Mouse (Mus musculus) kidney, postnatal 10 days (tissue): ENCODE measurements at regions not wholly inside any gene's neighbourhood (a gene's known extent, or its start where the extent isn't known, plus 50 kb on each side); places are given as distances from the start of the nearest gene placed in this dataset.

Source experiments
- DNase-seq: peaks from one replicate; pipeline ENCODE4 v3.0.0; 2021; ENCODE audit warnings: mixed read lengths

DNA sequence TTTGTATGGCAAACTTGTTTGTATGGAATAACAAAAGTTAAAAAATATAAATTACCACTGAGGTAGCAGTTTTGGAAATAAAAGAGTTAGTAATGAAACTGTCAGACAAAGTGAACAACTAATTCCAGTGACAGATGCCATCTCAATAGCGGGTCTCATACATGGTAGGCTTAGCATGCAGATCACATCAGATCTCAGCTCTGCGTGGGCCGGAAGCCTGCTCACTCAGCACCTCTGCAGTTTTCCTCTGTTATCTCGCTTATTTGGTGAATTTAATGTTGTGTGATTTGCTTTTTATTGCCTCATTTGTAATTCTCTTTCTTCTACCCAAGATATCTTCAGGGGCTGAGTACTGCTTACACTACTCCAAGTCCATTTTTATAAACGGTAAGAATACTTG lies 527.9 kb downstream of the Tm4sf1 start:
- DNase-seq = no peak

DNA sequence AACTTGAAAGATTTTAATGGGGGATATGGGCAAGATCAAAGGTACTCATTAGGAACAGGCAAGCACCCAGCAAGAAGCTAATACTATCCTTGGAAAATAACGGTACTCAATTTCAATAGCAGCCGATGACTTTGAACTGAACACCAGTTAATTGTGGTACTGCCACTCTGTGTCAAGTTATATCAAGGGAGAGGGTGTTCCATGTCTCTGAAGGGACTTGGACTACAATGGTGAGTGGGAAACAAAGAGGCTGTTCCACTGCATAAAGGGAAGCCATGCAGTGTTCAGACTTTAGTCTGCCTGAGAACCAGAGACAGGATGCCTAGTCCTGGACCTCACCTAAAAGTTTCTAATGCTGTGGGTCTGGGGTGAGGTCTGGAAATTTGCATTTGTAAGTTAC lies 531.6 kb downstream of the Tm4sf1 start:
- no peak for DNase-seq

DNA sequence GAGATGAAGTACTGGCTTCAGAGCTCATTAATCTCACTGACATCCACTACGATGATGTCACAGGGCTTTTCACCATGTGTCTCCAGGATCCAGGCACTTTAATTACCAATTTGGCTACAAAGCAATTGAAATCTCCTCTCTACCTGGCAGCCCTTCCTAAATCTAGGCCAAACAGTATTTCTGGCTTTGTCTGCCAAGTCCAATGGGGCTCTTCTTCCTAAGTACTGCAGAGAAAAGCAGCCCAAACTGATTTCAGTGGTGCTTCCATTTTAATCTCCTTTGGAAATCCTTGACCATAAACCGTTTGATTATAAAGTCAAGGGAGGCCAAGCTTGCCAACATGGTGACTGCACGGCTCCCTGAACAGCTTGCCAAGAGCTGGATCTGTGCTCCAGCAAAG lies 534.7 kb downstream of the Tm4sf1 start:
- no peak for DNase-seq

DNA sequence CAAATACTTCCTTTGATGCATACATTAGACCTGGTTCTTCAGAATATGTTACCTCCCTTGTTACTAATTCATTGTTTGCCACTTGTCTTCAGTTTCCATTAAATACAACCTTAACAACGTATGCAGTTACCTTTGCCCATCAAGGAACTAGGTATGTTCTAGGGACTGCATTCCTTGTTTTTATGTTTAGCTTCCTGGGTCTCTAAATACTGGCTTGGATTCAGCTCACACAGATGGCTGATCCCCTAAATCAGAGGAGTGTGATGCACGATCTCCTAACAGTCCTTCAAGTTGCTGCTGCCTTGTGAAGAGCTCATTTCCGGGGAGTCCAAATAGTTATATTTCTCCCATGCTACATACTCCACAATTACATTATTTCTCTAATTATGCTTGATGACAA lies 537.5 kb downstream of the Tm4sf1 start:
- no peak for DNase-seq

DNA sequence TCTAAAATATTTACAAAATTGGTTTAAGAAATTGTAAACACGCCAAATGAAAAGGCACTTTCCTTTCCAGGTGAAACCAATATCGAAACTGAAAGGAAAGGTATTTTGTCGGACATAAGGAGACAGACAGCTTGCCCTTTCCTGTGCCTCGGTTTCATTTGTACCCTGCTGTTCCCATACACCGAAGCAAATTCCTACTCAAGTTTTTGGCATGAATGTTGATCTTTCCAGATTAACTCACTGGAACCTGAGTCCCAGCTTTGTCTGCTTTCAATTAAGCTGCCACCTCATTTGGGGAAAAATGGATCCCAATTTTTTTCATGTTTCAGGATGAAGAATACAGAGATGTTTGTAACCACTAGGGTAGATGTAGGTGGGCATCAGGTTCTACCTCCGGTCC lies 537.9 kb downstream of the Tm4sf1 start:
- no peak for DNase-seq

DNA sequence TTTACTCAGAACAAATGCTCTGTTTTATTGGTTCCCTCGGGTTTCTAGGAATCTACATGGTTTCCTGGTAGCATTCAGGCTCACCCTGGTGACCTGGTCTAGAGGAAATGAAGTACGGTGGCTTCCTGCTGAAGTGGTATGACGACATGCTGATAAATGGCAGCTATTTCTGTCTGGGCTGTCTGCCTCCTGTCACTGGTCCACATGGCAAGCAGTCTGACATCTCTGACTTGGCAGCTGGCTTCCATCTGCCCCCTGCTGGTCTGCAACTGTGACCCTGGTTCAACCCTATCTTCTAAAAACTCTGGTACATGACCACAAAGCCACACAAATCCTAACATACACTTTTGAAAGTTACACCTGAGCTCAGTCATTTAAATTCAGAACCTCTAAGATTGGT lies 548.1 kb downstream of the Tm4sf1 start:
- DNase-seq = peak; percentile 61

DNA sequence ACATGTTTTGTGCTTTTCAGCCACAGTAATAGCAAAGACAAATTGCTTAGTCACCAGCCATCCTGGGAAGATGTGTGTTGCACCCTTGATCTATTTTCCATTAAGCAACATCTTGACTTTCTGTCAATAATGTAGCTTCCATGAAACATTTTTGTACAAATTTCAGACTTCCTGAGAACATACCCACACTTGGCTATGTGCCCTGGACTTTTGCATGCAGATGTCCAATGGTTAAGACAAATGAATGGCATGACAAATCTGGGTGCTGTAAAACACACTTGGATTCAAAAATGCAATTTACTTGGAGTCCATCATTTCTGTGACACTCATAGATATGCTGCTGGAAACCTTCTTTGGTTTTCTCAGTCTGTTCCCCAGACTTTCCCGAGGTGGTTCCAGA lies 549.9 kb downstream of the Tm4sf1 start:
- DNase-seq = no peak

DNA sequence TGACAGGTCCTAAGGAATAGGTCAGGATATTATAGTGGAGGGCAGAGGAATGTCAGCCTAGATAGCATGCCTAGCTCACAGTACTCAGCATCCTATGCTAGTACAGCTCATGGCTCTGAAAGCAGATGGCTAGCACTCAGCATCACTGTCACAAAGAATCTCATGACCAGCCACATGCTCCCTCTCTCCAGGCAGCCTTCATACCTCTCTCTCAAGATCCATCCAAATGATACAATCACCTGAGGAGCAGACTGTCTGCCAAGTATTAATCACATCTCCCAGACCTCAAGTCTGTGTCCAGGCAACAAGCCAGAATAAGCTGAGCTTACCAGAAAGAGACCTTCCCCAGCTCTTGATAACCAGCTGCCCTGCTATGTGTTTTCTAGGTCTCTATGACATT lies 557.4 kb upstream of the Nbea start:
- DNase-seq = no peak

DNA sequence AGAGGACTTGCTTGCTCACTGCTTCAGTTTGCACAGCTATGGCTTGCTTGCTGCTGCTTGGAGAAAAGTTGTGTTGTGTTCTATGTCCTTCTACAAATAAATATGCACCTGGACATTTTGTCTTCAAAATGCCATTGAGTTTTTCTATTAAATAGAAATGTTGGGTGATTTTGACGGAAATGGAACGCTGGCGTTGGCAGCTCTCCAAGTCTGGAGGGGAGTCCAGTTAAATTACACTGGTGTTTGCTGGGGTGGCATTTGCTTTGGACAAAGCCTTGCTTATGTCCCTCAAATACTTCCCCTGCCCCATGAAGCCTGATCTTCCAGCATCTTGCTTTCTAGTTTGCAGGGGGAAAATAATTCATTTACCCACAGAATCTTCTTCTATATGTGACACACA lies 556.0 kb upstream of the Nbea start:
- DNase-seq = no peak

DNA sequence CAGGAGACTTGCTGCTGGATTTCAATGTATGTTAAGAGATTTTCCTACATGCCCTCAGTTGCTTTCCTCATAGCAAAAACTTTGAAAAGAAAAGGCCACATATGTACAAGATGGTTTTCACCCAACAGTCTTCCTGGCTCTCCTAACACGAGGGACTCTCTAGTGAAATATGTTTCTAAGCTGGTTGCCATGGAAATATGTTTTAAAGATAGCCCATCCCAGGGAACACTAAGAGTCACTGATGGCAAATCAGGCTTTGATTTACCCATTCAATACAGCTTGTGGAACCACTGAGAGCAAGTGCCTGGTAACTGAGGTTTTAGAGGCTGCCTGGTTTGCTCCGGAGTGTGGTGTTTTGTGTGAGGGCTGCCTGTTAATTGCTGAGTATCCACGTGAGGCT lies 547.3 kb upstream of the Nbea start:
- no peak for DNase-seq

DNA sequence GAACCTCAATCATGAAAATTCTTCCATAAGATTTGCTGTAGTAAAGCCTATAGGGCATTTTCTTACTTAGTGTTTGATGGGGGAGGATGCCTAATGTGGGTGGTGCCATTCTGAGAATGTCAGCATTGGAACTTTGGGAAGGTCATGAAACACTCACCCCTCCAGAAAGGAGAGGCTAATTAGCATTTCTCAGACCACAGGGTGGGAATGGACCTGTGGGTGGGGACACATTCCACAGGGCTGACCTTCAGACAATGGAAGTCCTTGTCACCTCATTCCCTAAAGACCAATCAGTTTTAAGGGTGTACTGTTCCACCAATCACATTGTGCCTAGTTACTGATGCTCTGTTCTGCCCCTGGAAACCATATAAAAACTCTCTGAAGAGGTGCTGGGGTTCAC lies 541.5 kb upstream of the Nbea start:
- no peak for DNase-seq

DNA sequence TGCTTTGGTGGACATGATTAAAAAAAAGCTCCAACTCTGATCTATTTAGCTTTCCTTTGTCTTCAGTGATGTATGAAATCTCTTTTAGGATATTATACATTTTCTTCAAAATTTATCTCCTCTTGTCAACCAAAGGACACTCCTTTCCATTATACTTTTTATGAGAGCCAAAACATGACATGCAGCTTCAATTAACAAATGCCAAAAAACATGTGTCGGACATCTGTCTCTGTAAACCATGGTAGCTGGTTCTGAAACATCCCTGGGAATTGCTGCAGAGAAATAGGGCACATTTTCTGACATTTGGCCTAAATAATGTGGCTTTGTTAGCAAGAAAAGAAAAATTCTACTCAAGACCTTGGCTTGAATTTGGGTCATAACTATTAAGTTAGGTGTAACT lies 524.8 kb upstream of the Nbea start:
- no peak for DNase-seq

DNA sequence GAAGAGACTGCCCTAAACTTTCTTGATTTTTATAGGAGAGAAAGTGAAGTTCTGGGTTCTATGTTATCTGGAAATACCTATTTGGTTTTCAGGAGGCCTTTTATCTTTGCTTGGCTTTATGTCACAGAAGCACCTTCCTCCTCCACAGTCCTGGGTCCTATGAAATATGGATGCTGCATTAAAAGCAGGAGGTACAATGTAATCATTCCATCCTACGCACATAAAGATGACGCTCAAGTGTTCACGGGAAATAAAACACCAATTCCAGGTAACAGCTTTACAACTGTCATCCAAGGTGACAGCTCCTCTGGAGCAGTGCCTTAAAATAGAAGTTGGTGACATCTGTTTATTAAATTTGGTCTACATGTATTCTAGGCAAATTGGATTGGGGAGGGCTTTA lies 523.8 kb upstream of the Nbea start:
- no peak for DNase-seq

DNA sequence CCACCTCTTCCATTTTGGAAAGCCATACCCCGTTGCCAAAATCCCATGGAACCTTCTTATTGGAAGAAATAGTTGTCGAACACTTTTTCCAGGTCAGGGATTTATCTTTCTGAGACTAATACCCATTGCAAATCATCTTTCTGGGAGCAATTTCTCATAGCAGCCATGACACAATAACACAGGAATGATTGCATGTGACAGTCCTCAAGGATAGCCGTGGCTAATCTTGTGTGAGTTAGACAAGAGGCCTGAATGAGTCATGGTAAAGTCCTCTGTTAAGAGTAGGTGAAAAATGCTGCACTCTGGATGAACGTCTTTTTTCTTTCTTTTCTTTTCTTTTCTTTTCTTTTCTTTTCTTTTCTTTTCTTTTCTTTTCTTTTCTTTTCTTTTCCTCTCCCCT lies 522.5 kb upstream of the Nbea start:
- DNase-seq = no peak

DNA sequence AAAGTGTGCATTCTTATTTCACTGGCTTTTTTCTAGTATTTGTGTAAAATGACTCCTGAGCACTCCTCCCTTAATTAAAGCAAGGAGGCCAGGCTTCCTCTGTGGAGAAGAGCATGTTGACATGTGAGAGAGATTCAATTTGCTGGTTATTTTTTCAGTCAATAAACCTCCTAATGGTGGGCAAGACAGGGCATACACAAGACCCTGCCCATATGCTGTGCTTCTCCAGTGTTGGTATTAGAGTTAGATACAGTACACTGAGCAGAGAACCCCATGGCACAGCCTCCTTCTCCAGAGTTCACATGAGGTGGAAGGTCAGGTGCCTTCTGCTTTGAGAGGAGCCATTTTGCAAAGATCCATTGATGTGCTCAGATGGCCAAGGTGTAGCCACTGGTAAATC lies 515.4 kb upstream of the Nbea start:
- DNase-seq = no peak

DNA sequence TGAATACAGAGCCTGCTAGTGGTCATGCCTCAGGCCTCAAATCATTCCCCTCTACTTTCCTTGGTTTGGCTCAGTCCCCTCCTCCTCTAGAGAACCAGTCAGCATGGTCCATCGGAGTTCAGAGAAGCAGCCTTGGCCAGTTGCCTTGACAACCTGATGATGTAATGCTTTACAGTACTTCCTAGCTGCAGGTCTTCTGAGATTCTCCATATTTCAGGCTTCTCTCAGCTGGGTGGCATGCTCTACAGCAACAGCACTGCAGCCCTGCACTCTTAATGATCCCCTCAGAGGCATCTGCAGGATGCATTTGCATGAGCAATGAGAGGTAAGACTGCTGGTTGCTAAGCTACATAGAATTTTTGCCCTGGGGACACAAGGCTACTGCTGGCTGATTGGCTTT lies 514.7 kb upstream of the Nbea start:
- DNase-seq = peak; percentile 11

DNA sequence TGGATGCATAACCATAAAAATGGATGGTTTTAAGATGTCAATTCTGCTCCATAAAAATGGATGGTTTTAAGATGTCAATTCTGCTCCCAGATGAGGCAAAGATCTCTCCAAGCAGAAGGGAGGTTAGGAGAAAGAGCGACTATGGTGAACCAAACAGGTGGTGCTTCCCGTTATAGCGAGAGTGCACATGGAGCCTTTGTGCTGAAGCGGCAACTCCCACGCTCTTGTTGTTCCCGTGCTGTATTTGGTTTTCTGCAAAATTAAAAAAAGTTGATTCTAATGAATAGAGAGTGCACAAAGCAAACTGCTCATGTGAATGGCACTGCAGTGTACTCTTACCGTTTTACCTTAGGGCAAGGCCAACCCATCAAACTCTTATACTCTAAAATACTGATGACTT lies 497.5 kb upstream of the Nbea start:
- no peak for DNase-seq

DNA sequence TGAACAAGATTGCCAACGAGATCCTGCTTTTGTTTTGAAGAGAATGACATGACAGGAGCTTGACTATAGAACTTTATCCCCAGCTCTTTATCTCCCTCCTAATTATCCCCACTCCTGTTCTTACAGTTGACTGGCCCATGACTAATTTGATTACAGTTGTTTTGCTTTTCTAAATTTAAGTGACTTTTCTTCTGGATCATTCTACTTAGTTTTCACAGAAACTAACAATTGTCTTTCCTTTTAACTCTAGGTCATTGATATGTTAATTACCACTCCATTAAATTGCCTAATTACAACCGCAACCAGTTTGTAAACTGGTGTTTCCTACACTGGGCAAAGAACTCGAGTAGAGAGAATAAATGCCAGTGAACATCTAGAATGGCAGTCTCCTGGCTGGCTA lies 485.3 kb upstream of the Nbea start:
- no peak for DNase-seq

DNA sequence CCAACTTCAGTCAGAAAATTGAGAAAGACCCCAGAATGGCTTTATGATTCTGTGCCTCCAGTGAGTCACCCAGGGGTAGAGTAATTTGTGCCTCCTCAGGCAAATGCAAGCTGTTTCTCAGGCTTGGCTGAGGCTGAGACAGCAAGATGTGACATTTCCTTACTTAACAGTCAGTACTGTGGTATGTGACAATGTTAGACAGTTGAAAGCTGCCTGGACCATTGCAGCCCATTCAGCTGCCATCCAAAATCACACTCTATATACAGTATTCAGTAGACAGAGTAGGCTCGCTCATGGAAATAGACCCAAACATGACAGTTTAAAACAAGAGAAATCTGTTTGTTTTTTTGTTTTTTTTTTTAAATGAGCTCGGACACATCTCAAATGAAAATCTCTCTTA lies 477.1 kb upstream of the Nbea start:
- no peak for DNase-seq

DNA sequence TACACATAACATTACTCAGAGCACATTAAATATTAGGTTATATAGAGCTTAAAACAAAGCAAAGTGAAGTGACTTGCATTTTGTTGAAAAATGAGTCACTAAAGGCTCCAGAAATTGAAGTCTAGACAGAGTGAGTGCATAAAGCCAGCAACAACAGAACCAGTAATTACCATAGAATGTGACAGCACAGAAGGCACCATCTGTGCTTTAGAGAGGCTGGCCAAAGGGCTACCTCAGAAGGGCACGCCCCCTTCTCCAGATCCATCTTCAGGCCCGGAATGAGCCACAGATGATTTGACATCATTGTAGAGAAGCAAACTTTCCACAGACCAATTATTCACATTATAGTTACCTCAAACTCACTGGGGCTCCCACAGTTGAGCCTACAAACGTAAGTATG lies 463.8 kb upstream of the Nbea start:
- DNase-seq = no peak
